Mouse (Mus musculus) megakaryocyte, embryonic 14.5 days (primary cell): ENCODE results near the gene Krt83.

ENCODE experiments used
- FLI1 ChIP-seq: IDR thresholded peaks from 2 replicates; pipeline ENCODE4 v1.6.1; 2012; ENCODE audit warnings: low read length, inconsistent platforms, mixed read lengths
- GATA1 ChIP-seq: IDR thresholded peaks from 3 replicates; pipeline ENCODE4 v1.6.1; 2012; ENCODE audit warnings: mixed read lengths, low read length, inconsistent platforms, borderline replicate concordance

DNA sequence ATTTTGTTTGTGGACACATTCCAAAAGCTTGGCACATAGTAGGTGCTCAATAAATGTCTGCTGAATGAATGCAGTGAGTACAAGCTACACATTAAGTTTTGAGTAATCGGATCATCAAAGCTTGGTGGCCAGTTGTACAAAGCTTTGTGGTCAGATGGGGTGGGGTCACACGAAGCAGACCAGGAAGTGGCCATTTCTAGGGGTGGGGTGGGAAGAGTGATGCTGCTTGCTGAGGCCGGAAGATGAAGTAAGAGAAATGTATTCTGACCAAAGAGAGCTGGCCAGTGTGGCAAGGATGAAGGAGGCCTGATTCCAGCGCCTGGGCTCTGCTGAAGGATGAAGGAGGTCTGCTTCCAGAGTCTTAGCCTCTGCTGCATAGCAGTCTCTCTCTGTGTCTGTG is 22.2 kb downstream of the Krt83 start:
- TF ChIP-seq GATA1, result no peak
- no peak for TF ChIP-seq FLI1
